Mouse (Mus musculus) adrenal gland, postnatal 14 days (tissue): ENCODE data around the gene Olfr1156. TPM values are rescaled to one million over a fixed set of nuclear protein-coding genes. Genes with fewer than 3 reads are reported as not detected.

ENCODE experiments used
- DNase-seq: peaks from one replicate; pipeline ENCODE4 v3.0.0; 2021; ENCODE audit warnings: mixed read lengths
- long read RNA-seq, 2 experiments: library from polyadenylated mRNA; stranded (forward); transcript quantifications; one replicate each; pipeline ENCODE4 v2.0.0; 2021
- total RNA-seq: library from RNA; stranded (reverse); gene quantifications from 2 replicates; pipeline ENCODE4 v1.2.3, GENCODE M21; 2021

The Olfr1156 gene
- not detected in 2 replicates for total RNA-seq
- long read RNA-seq, experiment 1: 0 reads
- long read RNA-seq, experiment 2: 0 reads

DNA sequence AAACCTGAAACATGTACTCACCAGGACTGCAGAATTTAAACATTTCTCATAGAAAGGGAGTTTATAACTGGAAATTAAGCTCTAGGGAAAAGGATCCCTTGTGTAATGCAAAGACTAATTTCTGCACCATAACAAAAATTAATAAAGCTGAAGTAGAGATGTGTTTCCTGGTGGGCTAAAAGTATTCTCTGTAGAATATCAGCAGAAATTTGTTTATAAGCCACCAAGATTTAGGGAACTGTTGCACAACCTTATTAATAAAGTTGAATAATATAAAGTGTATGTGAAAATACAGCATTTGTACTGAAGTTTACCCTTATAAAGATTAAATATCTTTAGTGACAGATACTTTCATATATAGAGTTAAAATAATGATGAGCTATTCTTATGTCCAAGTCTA, at the start of gene Olfr1156:
TSS of gene Olfr1156 (minus strand) at position 101 of the 400 bp plus-strand sequence.
- no peak for DNase-seq

DNA sequence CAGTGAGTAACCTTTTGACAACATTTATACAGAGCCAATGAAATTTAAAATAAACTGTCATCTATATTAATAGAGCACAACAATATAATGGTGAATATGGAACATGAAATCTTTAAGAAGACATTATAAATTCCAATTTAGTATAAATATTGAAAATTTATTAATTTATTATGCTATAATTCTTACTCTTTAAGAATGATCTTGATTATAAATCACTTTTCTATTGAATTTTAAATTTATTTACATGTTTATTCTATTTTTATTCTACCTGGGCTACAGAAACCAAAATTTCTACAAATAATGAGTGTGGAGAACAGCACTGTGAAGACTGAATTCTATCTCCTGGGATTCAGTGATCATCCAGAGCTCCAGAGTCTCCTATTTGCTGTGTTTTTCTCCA, 36.9 kb upstream of the Olfr1156 start, which contains the start of gene Olfr1158:
TSS of gene Olfr1158 (plus strand) at position 301 of the 400 bp plus-strand sequence.
- DNase-seq: no peak

DNA sequence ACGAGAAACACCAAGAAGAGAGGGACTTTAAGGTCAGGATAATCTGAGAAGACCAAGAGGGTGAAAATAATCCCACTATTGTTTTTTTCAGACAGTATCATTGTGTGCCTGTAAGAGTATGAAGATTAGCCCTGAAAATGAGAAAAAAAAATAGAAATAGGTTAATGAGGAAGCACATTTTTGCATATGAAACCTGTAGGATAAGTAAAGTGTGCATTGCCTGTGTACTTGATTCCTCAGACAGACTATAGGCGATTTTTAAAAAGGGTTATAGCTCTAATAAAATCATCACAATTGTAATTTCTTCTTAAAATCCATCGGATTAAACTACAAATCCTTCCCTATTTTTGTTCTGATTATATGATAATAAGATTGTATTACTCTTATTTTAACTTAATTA, 21.7 kb upstream of the Olfr1156 start, which contains the start of gene Olfr74:
TSS of gene Olfr74 (minus strand) at position 101 of the 400 bp plus-strand sequence.
- no peak for DNase-seq

DNA sequence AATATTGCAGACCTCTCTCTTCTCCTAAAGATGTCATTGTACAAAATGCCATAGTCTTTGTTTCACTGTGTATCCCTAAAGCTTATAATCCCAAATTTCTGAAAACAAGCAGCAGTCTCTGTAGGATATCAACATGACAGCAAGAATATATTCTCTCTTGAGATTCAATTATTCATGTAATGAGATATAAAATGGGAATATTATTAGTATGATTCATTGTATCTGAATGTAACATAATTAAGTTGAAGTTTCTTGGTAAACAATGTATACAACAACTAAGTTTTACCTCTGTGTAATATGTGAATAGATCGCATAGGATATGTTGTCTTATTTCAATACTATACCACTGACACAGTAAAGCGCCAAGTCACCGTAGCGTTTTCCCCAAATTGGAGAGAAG, 15.3 kb upstream of the Olfr1156 start, which contains the start of gene Olfr1157:
TSS of gene Olfr1157 (minus strand) at position 101 of the 400 bp plus-strand sequence.
- DNase-seq: no peak

DNA sequence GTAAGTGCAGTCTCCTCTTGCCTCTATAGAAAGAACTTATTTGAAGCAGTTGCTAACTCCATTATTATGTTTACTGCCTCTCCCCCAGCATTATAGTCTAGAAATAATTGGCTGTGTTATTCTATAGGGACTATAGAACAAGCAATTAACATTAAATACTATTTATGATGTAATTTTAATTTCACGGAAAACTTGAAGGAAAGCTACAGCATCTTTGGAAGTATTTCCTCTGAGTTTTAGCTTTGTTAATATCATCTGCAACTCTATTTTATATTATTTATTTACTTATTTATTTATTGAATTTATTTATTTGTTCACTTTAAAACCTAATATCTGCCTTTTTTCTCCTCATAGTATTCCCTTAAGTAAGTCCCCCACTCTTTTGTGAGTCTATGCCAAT, 7.9 kb downstream of the Olfr1156 start, which contains the start of gene Olfr1155:
TSS of gene Olfr1155 (minus strand) at position 101 of the 400 bp plus-strand sequence.
- no peak for DNase-seq

DNA sequence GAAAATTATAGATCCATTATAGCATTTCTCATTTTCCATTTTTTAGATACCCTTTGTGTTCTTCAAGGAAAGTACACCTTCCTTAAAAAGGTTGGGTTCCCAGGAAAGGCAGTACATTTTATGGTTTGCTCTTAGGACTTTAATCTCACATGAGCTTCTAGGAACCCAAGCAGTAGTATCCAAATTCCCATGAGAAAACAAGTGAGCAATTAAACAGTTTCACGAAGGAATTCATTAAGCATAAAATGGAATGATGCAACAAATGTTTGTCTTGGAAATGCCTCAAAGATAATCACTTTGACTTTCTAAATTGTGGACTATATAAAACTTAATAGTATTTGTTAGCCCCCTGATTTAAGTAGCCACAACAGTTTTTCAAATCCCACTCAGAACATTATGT, 47.8 kb downstream of the Olfr1156 start, which contains the start of gene Olfr1154:
TSS of gene Olfr1154 (minus strand) at position 101 of the 400 bp plus-strand sequence.
- no peak for DNase-seq

Other genes starting within 250 kb of the Olfr1156 start
- not detected in 2 replicates for gene Olfr1137, start 239.9 kb downstream of the Olfr1156 start, total RNA-seq
- gene Olfr1138, start 213.1 kb downstream of the Olfr1156 start, total RNA-seq: not detected in 2 replicates
- not detected in 2 replicates for gene Olfr1140, start 209.3 kb downstream of the Olfr1156 start, total RNA-seq
- not detected in 2 replicates for gene Olfr1141, start 199.1 kb downstream of the Olfr1156 start, total RNA-seq
- not detected in 2 replicates for gene Olfr152, start 173.6 kb downstream of the Olfr1156 start, total RNA-seq
- not detected in 2 replicates for gene Olfr1143, start 152.5 kb downstream of the Olfr1156 start, total RNA-seq
- gene Olfr1145, start 143.3 kb downstream of the Olfr1156 start, total RNA-seq: not detected in 2 replicates
- not detected in 2 replicates for gene Olfr1148, start 122.6 kb downstream of the Olfr1156 start, total RNA-seq
- gene Olfr1150-ps1, start 109.1 kb downstream of the Olfr1156 start, total RNA-seq: not detected in 2 replicates
- not detected in 2 replicates for gene Olfr1151, start 97.2 kb downstream of the Olfr1156 start, total RNA-seq
- gene Olfr1152, start 86.6 kb downstream of the Olfr1156 start, total RNA-seq: not detected in 2 replicates
- not detected in 2 replicates for gene Olfr1153, start 58.1 kb downstream of the Olfr1156 start, total RNA-seq
- gene Olfr1154, start 47.9 kb downstream of the Olfr1156 start, total RNA-seq: not detected in 2 replicates
- not detected in 2 replicates for gene Olfr1155, start 8.0 kb downstream of the Olfr1156 start, total RNA-seq
- gene Olfr1157, start 15.2 kb upstream of the Olfr1156 start, total RNA-seq: not detected in 2 replicates
- gene Olfr74, start 21.6 kb upstream of the Olfr1156 start, total RNA-seq: not detected in 2 replicates
- gene Olfr1158, start 37.0 kb upstream of the Olfr1156 start, total RNA-seq: not detected in 2 replicates
- not detected in 2 replicates for gene Olfr1160, start 55.2 kb upstream of the Olfr1156 start, total RNA-seq
- not detected in 2 replicates for gene Olfr1161, start 69.7 kb upstream of the Olfr1156 start, total RNA-seq
- not detected in 2 replicates for gene Olfr73, start 84.6 kb upstream of the Olfr1156 start, total RNA-seq
- gene Olfr1162, start 98.0 kb upstream of the Olfr1156 start, total RNA-seq: not detected in 2 replicates
- gene Olfr1163, start 118.7 kb upstream of the Olfr1156 start, total RNA-seq: not detected in 2 replicates
- not detected in 2 replicates for gene Olfr1164, start 140.9 kb upstream of the Olfr1156 start, total RNA-seq
- gene Olfr1166, start 175.2 kb upstream of the Olfr1156 start, total RNA-seq: not detected in 2 replicates
- not detected in 2 replicates for gene Olfr1167, start 202.1 kb upstream of the Olfr1156 start, total RNA-seq
- gene Olfr1168, start 228.8 kb upstream of the Olfr1156 start, total RNA-seq: not detected in 2 replicates